Mouse (Mus musculus) MEL (cell line): ENCODE measurements around the gene Xbp1. TPM values are rescaled to one million over a fixed set of nuclear protein-coding genes. Genes with fewer than 3 reads are reported as not detected.

Experiments
- DNase-seq: peaks from one replicate; pipeline ENCODE4 v3.0.0; 2011; ENCODE audit warnings: low read depth, low spot score
- H3K27ac ChIP-seq: 2 replicates; pipeline ENCODE4 v1.5.1; 2012; ENCODE audit warnings: low read depth, mild to moderate bottlenecking, control low read depth, low read length, moderate library complexity; ENCODE audit not compliant: control insufficient read depth
- H3K27me3 ChIP-seq, 2 experiments: fragments of 150-350 bp in 1 of 2; sonication (generic) in 1 of 2; 2 replicates each; pipeline ENCODE4 v1.6.1; 2012; ENCODE audit warnings: low read length in 2 of 2, mild to moderate bottlenecking in 2 of 2, improper control_type of control experiment in 1 of 2, moderate library complexity in 1 of 2; ENCODE audit not compliant: insufficient read depth in 2 of 2, control insufficient read depth in 1 of 2
- H3K36me3 ChIP-seq, 2 experiments: 2 replicates each; pipeline ENCODE4 v1.6.1; 2012 to 2014; ENCODE audit warnings: low read length in 2 of 2, improper control_type of control experiment in 1 of 2, inconsistent platforms in 1 of 2, mild to moderate bottlenecking in 1 of 2; ENCODE audit not compliant: insufficient read depth in 2 of 2, control insufficient read depth in 1 of 2
- H3K4me1 ChIP-seq, 2 experiments: fragments of 150-350 bp in 1 of 2; sonication (generic) in 1 of 2; 2 replicates each; pipeline ENCODE4 v1.6.1; 2012; ENCODE audit warnings: low read length in 2 of 2, improper control_type of control experiment in 1 of 2, mild to moderate bottlenecking in 1 of 2; ENCODE audit not compliant: insufficient read depth in 2 of 2, control insufficient read depth in 1 of 2
- H3K4me3 ChIP-seq, 2 experiments: fragments of 150-350 bp in 1 of 2; sonication (generic) in 1 of 2; 2 replicates each; pipeline ENCODE4 v1.5.1; 2012; ENCODE audit warnings: low read depth in 2 of 2, low read length in 2 of 2, mild to moderate bottlenecking in 2 of 2, moderate library complexity in 2 of 2, control low read depth in 1 of 2, improper control_type of control experiment in 1 of 2; ENCODE audit not compliant: control insufficient read depth in 1 of 2, insufficient read depth in 1 of 2
- H3K79me2 ChIP-seq: 2 replicates; pipeline ENCODE4 v1.6.1; 2012; ENCODE audit warnings: mild to moderate bottlenecking, low read length, moderate library complexity; ENCODE audit not compliant: control insufficient read depth, poor library complexity, insufficient read depth
- H3K9ac ChIP-seq: 2 replicates; pipeline ENCODE4 v1.6.1; 2012; ENCODE audit warnings: low read depth, mild to moderate bottlenecking, control low read depth, low read length, moderate library complexity; ENCODE audit not compliant: control insufficient read depth, poor library complexity, severe bottlenecking
- H3K9me3 ChIP-seq: fragments of 150-350 bp; sonication (generic); replicated peaks from 2 replicates; pipeline ENCODE4 v1.6.1; 2012; ENCODE audit warnings: mild to moderate bottlenecking, low read length, improper control_type of control experiment, moderate library complexity; ENCODE audit not compliant: insufficient read depth
- CHD1 ChIP-seq: IDR thresholded peaks from 2 replicates; pipeline ENCODE4 v1.6.1; 2012; ENCODE audit warnings: low read depth, mild to moderate bottlenecking, inconsistent platforms, low read length, improper control_type of control experiment
- CHD2 ChIP-seq: IDR thresholded peaks from 2 replicates; pipeline ENCODE4 v1.6.1; 2011; ENCODE audit warnings: low read length, improper control_type of control experiment
- CTCF ChIP-seq, 3 experiments: IDR thresholded peaks in 2 of 3; conservative IDR thresholded peaks in 1 of 3; 2 replicates each; pipeline ENCODE4 v1.5.1; 2011 to 2012; ENCODE audit warnings: low read length in 3 of 3, low read depth in 2 of 3, mild to moderate bottlenecking in 2 of 3, improper control_type of control experiment in 1 of 3, inconsistent platforms in 1 of 3, mixed read lengths in 1 of 3, moderate library complexity in 1 of 3; ENCODE audit not compliant: control insufficient read depth in 1 of 3, insufficient read depth in 1 of 3, poor library complexity in 1 of 3, severe bottlenecking in 1 of 3
- E2F4 ChIP-seq: IDR thresholded peaks from 2 replicates; pipeline ENCODE4 v1.6.1; 2011; ENCODE audit warnings: low read depth, low read length, improper control_type of control experiment, borderline replicate concordance
- ELF1 ChIP-seq: IDR thresholded peaks from 2 replicates; pipeline ENCODE4 v1.6.1; 2014; ENCODE audit warnings: low read depth, mild to moderate bottlenecking, inconsistent platforms, low read length, improper control_type of control experiment, moderate library complexity
- ETS1 ChIP-seq: IDR thresholded peaks from 2 replicates; pipeline ENCODE4 v1.6.1; 2012; ENCODE audit warnings: low read depth, mild to moderate bottlenecking, inconsistent platforms, low read length, improper control_type of control experiment, moderate library complexity
- GABPA ChIP-seq: IDR thresholded peaks from 2 replicates; pipeline ENCODE4 v1.6.1; 2012; ENCODE audit warnings: low read depth, mild to moderate bottlenecking, inconsistent platforms, low read length, improper control_type of control experiment, moderate library complexity
- KAT2A ChIP-seq: conservative IDR thresholded peaks from 2 replicates; pipeline ENCODE4 v1.6.1; 2012; ENCODE audit warnings: low read depth, low read length, improper control_type of control experiment, inconsistent platforms
- MAFK ChIP-seq: IDR thresholded peaks from 2 replicates; pipeline ENCODE4 v1.6.1; 2011; ENCODE audit warnings: low read depth, mild to moderate bottlenecking, low read length, improper control_type of control experiment, borderline replicate concordance
- MAZ ChIP-seq: IDR thresholded peaks from 2 replicates; pipeline ENCODE4 v1.6.1; 2012; ENCODE audit warnings: low read depth, mild to moderate bottlenecking, inconsistent platforms, low read length, improper control_type of control experiment
- MEF2A ChIP-seq: IDR thresholded peaks from 2 replicates; pipeline ENCODE4 v1.6.1; 2014; ENCODE audit warnings: low read depth, mild to moderate bottlenecking, inconsistent platforms, low read length, improper control_type of control experiment; ENCODE audit not compliant: poor library complexity, insufficient replicate concordance, severe bottlenecking; ENCODE audit errors: extremely low read depth
- MXI1 ChIP-seq: IDR thresholded peaks from 2 replicates; pipeline ENCODE4 v1.6.1; 2011; ENCODE audit warnings: mild to moderate bottlenecking, low read depth, low read length, improper control_type of control experiment
- MYB ChIP-seq: IDR thresholded peaks from 2 replicates; pipeline ENCODE4 v1.6.1; 2011; ENCODE audit warnings: mild to moderate bottlenecking, low read depth, low read length, improper control_type of control experiment
- MYC ChIP-seq: IDR thresholded peaks from 2 replicates; pipeline ENCODE4 v1.6.1; 2011; ENCODE audit warnings: low read depth, mild to moderate bottlenecking, low read length, improper control_type of control experiment, moderate library complexity
- NELFE ChIP-seq: IDR thresholded peaks from 2 replicates; pipeline ENCODE4 v1.6.1; 2011; ENCODE audit warnings: low read depth, low read length, improper control_type of control experiment
- NRF1 ChIP-seq: IDR thresholded peaks from 2 replicates; pipeline ENCODE4 v1.6.1; 2014; ENCODE audit warnings: low read depth, mild to moderate bottlenecking, inconsistent platforms, low read length, improper control_type of control experiment, moderate library complexity; ENCODE audit not compliant: poor library complexity, insufficient read depth, severe bottlenecking
- POLR2AphosphoS2 ChIP-seq: IDR thresholded peaks from 2 replicates; pipeline ENCODE4 v1.6.1; 2011; ENCODE audit warnings: low read length, improper control_type of control experiment
- RAD21 ChIP-seq: IDR thresholded peaks from 2 replicates; pipeline ENCODE4 v1.6.1; 2011; ENCODE audit warnings: mild to moderate bottlenecking, low read depth, low read length, improper control_type of control experiment
- RCOR1 ChIP-seq: IDR thresholded peaks from 2 replicates; pipeline ENCODE4 v1.6.1; 2012; ENCODE audit warnings: low read depth, mild to moderate bottlenecking, inconsistent platforms, low read length, improper control_type of control experiment
- SIN3A ChIP-seq: IDR thresholded peaks from 2 replicates; pipeline ENCODE4 v1.6.1; 2012; ENCODE audit warnings: low read length, improper control_type of control experiment, inconsistent platforms
- TAL1 ChIP-seq: IDR thresholded peaks from 2 replicates; pipeline ENCODE4 v1.6.1; 2012; ENCODE audit warnings: mild to moderate bottlenecking, inconsistent platforms, low read length, moderate library complexity, mixed read lengths
- USF1 ChIP-seq: IDR thresholded peaks from 2 replicates; pipeline ENCODE4 v1.6.1; 2014; ENCODE audit warnings: low read depth, mild to moderate bottlenecking, inconsistent platforms, low read length, improper control_type of control experiment, moderate library complexity
- ZC3H11A ChIP-seq: IDR thresholded peaks from 2 replicates; pipeline ENCODE4 v1.6.1; 2012; ENCODE audit warnings: low read depth, mild to moderate bottlenecking, inconsistent platforms, low read length, improper control_type of control experiment
- ZMIZ1 ChIP-seq: IDR thresholded peaks from 2 replicates; pipeline ENCODE4 v1.6.1; 2012; ENCODE audit warnings: low read depth, mild to moderate bottlenecking, inconsistent platforms, low read length, improper control_type of control experiment, moderate library complexity
- ZNF384 ChIP-seq: IDR thresholded peaks from 2 replicates; pipeline ENCODE4 v1.6.1; 2012; ENCODE audit warnings: low read depth, mild to moderate bottlenecking, inconsistent platforms, low read length, improper control_type of control experiment
- polyA plus RNA-seq, 2 experiments: library from polyadenylated mRNA; stranded (reverse) in 1 of 2; unstranded in 1 of 2; fragments of >175 nt in 1 of 2; fragments of >200 nt in 1 of 2; gene quantifications; 2 replicates each; pipeline versions ENCODE4 v1.2.1 to v1.2.4; 2012; ENCODE audit warnings: low replicate concordance in 2 of 2, low read depth in 1 of 2; ENCODE audit not compliant: insufficient read length in 2 of 2, insufficient read depth in 1 of 2, missing spikeins in 1 of 2
- total RNA-seq: library from RNA; depleted of rRNA; stranded (reverse); fragments of 300-350 nt; gene quantifications from 2 replicates; pipeline ENCODE4 v1.2.3, GENCODE M21; 2012

Xbp1 gene
- total and polyA plus RNA-seq, 3 experiments: 81.8 to 101 TPM; not detected in 1

GRCm38 (mm10) chr11:5512099-5512725 is 8.2 kb upstream of the Xbp1 start:
- H3K79me2 ChIP-seq: no peaks in the 10 kb centered on the region
- DNase-seq: peak; percentile 60
- H3K4me3 ChIP-seq: no peak overlapping the region
- no peak for TF ChIP-seq ZC3H11A
- TF ChIP-seq SIN3A: peak; percentile 38; the same call in 1 of the 2 replicates
- no peak for TF ChIP-seq CHD1
- no peak for TF ChIP-seq GABPA
- TF ChIP-seq ZNF384: no peak
- TF ChIP-seq MAFK: no peak
- no peak for TF ChIP-seq MYB
- no peak for TF ChIP-seq MAZ
- TF ChIP-seq USF1: peak; percentile 61; the same call in 1 of the 2 replicates
- no peaks in the 10 kb centered on the region for H3K9me3 ChIP-seq
- peaks cover 0 to 25% of the 10 kb centered on the region in 2 experiments for H3K4me1 ChIP-seq
- no peaks in the 10 kb centered on the region for H3K27me3 ChIP-seq
- peak overlapping the region; percentile 34 for H3K9ac ChIP-seq
- H3K27ac ChIP-seq: peak overlapping the region; percentile 17; the same call in 1 of the 2 replicates
- peaks cover 0 to 7% of the 10 kb centered on the region in 2 experiments; a peak in 1 of 4 replicates for H3K36me3 ChIP-seq

GRCm38 (mm10) chr11:5512961-5513360 is 7.5 kb upstream of the Xbp1 start:
- H3K4me1 ChIP-seq: peaks cover 0 to 25% of the 10 kb centered on the region in 2 experiments
- no peak overlapping the region for H3K4me3 ChIP-seq
- no peak for DNase-seq
- TF ChIP-seq MEF2A (no peak), MAZ (no peak), NRF1 (no peak), GABPA (no peak), USF1 (no peak), MYC (no peak), ZMIZ1 (no peak), MXI1 (no peak), ETS1 (no peak), E2F4 (no peak), RAD21 (no peak), RCOR1 (no peak), POLR2AphosphoS2 (no peak), TAL1 (no peak), KAT2A (no peak), ELF1 (no peak), CHD2 (no peak), CTCF (IDR thresholded peaks at IDR 0.05 in 2 of 3, conservative IDR thresholded peaks at IDR 0.05 in 1 of 3; ENCODE audit: control insufficient read depth in 1 of 3, insufficient read depth in 1 of 3, low read depth in 2 of 3, low read length in 3 of 3, poor library complexity in 1 of 3, severe bottlenecking in 1 of 3) (no peak), NELFE (no peak)
- TF ChIP-seq, all 39 proteins: peak for 0
- H3K36me3 ChIP-seq: peaks cover 0 to 7% of the 10 kb centered on the region in 2 experiments; a peak in 1 of 4 replicates
- H3K79me2 ChIP-seq: no peaks in the 10 kb centered on the region
- H3K27me3 ChIP-seq: no peaks in the 10 kb centered on the region
- no peak overlapping the region for H3K27ac ChIP-seq
- no peaks in the 10 kb centered on the region for H3K9me3 ChIP-seq
- H3K9ac ChIP-seq: no peak overlapping the region
